Comparison of ENCODE assay signal across 8 mouse cellular contexts in the genomic region with DNA sequence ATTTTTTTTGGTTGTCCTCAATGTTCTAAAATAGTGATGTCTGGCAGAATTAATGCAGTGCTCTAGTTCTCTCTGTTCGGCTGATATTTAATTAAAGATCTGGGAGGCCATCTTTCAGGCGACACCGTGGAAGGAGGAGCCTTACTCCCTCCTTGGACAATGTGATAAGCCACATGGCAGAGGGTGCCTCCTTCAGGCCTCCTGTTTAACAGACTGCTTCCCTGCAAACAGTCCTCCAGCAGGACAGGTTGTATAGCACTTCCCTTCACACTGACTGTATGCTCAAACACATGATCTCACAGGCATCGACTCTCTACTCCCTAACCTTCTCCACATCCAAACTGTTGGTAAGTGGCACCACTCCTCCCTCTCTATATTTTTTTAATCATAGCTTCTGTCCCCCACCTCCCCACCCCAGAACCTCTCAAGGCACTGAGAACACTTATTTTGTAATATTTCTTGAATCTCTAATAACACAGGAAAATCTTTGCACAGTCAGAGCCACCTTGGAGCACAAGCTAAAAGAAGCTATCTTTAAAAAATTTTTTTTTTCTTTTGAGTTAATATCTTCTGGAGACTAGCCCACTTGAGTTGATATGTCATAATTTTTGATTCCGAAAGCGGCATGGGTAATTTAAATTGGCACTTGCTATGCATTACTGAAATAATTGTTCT. TPM values are rescaled to one million over a fixed set of nuclear protein-coding genes. Genes with fewer than 3 reads are reported as not detected.
A peak's percentile ranks its signal among the peaks of the same experiment; 100 is the strongest.
DNase-seq lines count a peak whose midpoint lies in the region; ATAC-seq and TF ChIP-seq lines count a peak whose summit lies in the region.

No protein-coding gene starts in this region.

- H3K4me2 ChIP-seq in kidney, embryonic 16.5 days (replicated peaks; ENCODE audit: low read depth, low read length), result peak overlapping the region; percentile 78
- H3K4me2 ChIP-seq in stomach, postnatal 0 days (replicated peaks; ENCODE audit: low read depth), result peak overlapping the region; percentile 62

- TF ChIP-seq CTCF in stomach, postnatal 0 days (IDR thresholded peaks at IDR 0.05; ENCODE audit: low read depth), result peak; percentile 71

- peak overlapping the region; percentile 46 for H3K9ac ChIP-seq in kidney, embryonic 16.5 days (replicated peaks; ENCODE audit: low read length)
- H3K9ac ChIP-seq in stomach, postnatal 0 days (ENCODE audit: low read length), result no peak overlapping the region

- no peaks in the 10 kb centered on the region for H3K9me3 ChIP-seq in kidney, embryonic 16.5 days (ENCODE audit: low read length)
- H3K9me3 ChIP-seq in stomach, postnatal 0 days (ENCODE audit: control insufficient read depth, low read length), result no peaks in the 10 kb centered on the region

- ATAC-seq in kidney, embryonic 16.5 days (ENCODE audit: low FRiP score, low TSS enrichment), result no peak; the same call in 1 of the 2 replicates
- ATAC-seq in megakaryocyte, adult 5-6 weeks (ENCODE audit: poor library complexity, severe bottlenecking), result 0 out of 2 replicates have a peak, but pooled peaks have one; percentile 12
- ATAC-seq in stomach, postnatal 0 days (ENCODE audit: low FRiP score, low TSS enrichment), result no peak

- H3K36me3 ChIP-seq in kidney, embryonic 16.5 days (ENCODE audit: insufficient read depth, low read length), result no peaks in the 10 kb centered on the region
- H3K36me3 ChIP-seq in stomach, postnatal 0 days (ENCODE audit: control insufficient read depth, insufficient read depth, low read length), result no peaks in the 10 kb centered on the region

- H3K27ac ChIP-seq in kidney, embryonic 16.5 days (ENCODE audit: low read length), result peak overlapping the region; percentile 34; the same call in 1 of the 2 replicates
- no peak overlapping the region for H3K27ac ChIP-seq in stomach, postnatal 0 days (replicated peaks)

- 22% methylated on average over 6 of the region's 6 CpGs for WGBS in kidney, embryonic 16.5 days
- WGBS in stomach, postnatal 0 days, result 21% methylated on average over 6 of the region's 6 CpGs

- H3K4me3 ChIP-seq in kidney, embryonic 16.5 days (ENCODE audit: low read length), result peak overlapping the region; percentile 90
- peak overlapping the region; percentile 88; the same call in 1 of the 2 replicates for H3K4me3 ChIP-seq in stomach, postnatal 0 days (ENCODE audit: low read depth, low read length)

- TF ChIP-seq EP300 in stomach, postnatal 0 days (optimal IDR thresholded peaks at IDR 0.05), result no peak

- H3K4me1 ChIP-seq in kidney, embryonic 16.5 days (ENCODE audit: insufficient read depth, low read length), result peaks cover 60% of the 10 kb centered on the region
- H3K4me1 ChIP-seq in stomach, postnatal 0 days (replicated peaks; ENCODE audit: control insufficient read depth, insufficient read depth), result peaks cover 12% of the 10 kb centered on the region; the same call in 1 of the 2 replicates

- peak; percentile 36 for DNase-seq in urinary bladder, postnatal 14 days (ENCODE audit: low spot score)
- DNase-seq in urinary bladder, postnatal 25 days (ENCODE audit: low spot score), result no peak
- peak; percentile 76 for DNase-seq in cerebellum, postnatal 10 days
- peak; percentile 33 for DNase-seq in heart, adult 8-10 months (ENCODE audit: low spot score)
- DNase-seq in stomach, postnatal 0 days (ENCODE audit: low spot score), result peak; percentile 50
- no peak for DNase-seq in testis, postnatal 14 days (ENCODE audit: low spot score)

- H3K27me3 ChIP-seq in kidney, embryonic 16.5 days (ENCODE audit: insufficient read depth, low read length), result no peaks in the 10 kb centered on the region
- no peaks in the 10 kb centered on the region for H3K27me3 ChIP-seq in stomach, postnatal 0 days (ENCODE audit: control insufficient read depth, insufficient read depth, low read length)

RNA-seq across cellular contexts. Expression of a gene that starts 3.4 kb away (rescaled TPM):
- total RNA-seq in heart, adult 8-10 months (2022), result 10 to 100 TPM; 20.7 to 25.8 (median 24.1) TPM
- polyA plus RNA-seq in kidney, embryonic 16.5 days (2015; fragmentation: Nextera tagmentation; extraction: Ambion mirVana), result 49.3 and 57.6 TPM in 2 replicates
- total RNA-seq in megakaryocyte, adult 5-6 weeks (2015), result 21.6 and 22.9 TPM in 2 replicates
- total RNA-seq in megakaryocyte, adult 5-6 weeks (2017), result 12.2 and 18.3 TPM in 2 replicates
- polyA plus RNA-seq in stomach, postnatal 0 days (2015; fragmentation: Nextera tagmentation; extraction: Ambion mirVana), result 13.0 and 15.7 TPM in 2 replicates

Comparison
In these comparisons a context has a peak if more than half of its experiments do, and no peak if none do; other contexts are left out.
1. DNase-seq: peak in urinary bladder, postnatal 14 days (single experiment), cerebellum, postnatal 10 days (2 of 2), heart, adult 8-10 months (single experiment) and stomach, postnatal 0 days (single experiment); none in urinary bladder, postnatal 25 days (single experiment) and testis, postnatal 14 days (single experiment).